Mouse (Mus musculus) right cerebral cortex, postnatal 14 days (tissue): Measurements from ENCODE around the gene Tmem160.

Experiments
- DNase-seq: peaks from one replicate; pipeline ENCODE4 v3.0.0; 2022

Gene Tmem160

GRCm38 (mm10) chr7:16493361-16493760, 40.8 kb downstream of the Tmem160 start:
- peak; percentile 50 for DNase-seq

GRCm38 (mm10) chr7:16496260-16496659, 43.7 kb downstream of the Tmem160 start:
- no peak for DNase-seq

DNA sequence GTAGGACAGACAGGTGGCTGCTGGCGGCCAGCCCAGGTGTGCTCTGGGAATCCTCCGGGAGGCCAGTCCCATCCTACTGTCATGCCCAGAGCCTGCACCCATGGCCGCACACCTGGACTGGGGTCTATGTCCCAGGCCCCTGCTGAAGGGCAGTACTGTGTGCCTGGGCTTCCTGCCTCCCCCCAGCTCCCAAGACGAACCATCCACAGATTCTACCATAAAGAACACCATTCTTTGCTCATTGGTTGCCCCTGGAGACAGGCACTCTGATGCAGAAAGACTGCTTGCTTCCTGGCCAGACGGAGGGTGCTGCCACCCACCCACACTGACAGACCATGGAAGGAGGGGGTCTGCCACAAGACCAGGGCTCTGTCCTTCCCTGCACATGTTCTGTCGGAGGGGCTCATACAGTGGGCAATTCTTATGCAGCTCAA, 47.1 kb downstream of the Tmem160 start:
- DNase-seq = peak; percentile 23

- DNase-seq = no peak
These were observed 49.0 kb downstream of the Tmem160 start for GRCm38 (mm10) chr7:16501571-16501970.

DNA sequence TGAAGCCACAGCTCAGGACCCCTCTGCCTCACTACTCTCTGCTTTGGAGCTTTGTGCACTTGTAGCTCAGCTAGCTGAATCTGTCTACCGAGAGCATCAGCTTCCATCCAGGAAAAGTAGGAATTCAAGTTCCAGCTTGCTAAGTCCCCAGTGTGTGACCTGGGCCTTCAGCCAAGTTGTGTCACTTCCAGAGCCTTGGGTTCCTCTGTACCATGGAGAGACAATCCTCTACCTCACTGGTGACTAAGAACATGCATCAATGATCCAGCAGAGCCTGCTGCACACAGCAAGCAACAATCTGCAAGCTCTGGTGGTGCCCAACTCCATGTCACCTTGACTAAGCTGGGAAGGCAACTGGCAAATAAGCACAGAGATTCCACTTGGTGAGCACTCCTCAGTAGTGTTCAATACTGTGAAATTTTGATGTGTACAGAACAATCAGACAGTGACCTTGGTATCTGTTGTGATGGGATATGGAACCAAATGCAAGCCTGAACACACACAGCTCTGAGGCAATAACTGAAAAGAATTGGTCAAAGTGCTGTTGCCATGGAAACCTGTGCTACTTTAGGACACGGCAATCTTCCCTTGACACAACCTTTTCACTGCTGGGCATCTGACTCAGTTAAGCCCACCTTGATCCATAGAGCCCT, 52.1 kb downstream of the Tmem160 start:
- no peak for DNase-seq
